Mouse (Mus musculus) E14TG2a.4 (cell line): Measurements from ENCODE around the gene Gfra1.

ENCODE experiments used
- H3K27me3 ChIP-seq: 2 replicates; pipeline ENCODE4 v1.6.1; 2014; ENCODE audit warnings: low read length, control low read depth; ENCODE audit not compliant: insufficient read depth
- H3K36me3 ChIP-seq: 2 replicates; pipeline ENCODE4 v1.6.1; 2014; ENCODE audit warnings: low read length, control low read depth; ENCODE audit not compliant: insufficient read depth
- H3K4me1 ChIP-seq: replicated peaks from 2 replicates; pipeline ENCODE4 v1.6.1; 2014; ENCODE audit warnings: low read depth, low read length, control low read depth
- H3K4me3 ChIP-seq: replicated peaks from 2 replicates; pipeline ENCODE4 v1.5.1; 2014; ENCODE audit warnings: mild to moderate bottlenecking, low read length
- H3K9me3 ChIP-seq: 2 replicates; pipeline ENCODE4 v1.6.1; 2014; ENCODE audit warnings: low read length, control low read depth
- CTCF ChIP-seq: conservative IDR thresholded peaks from 2 replicates; pipeline ENCODE4 v1.5.1; 2014; ENCODE audit warnings: low read length
- NANOG ChIP-seq: IDR thresholded peaks from 2 replicates; pipeline ENCODE4 v1.6.1; 2014; ENCODE audit warnings: borderline replicate concordance, low read length, mixed read lengths
- POU5F1 ChIP-seq: IDR thresholded peaks from 2 replicates; pipeline ENCODE4 v1.6.1; 2014; ENCODE audit warnings: low read length, borderline replicate concordance

Gfra1 gene

GRCm38 (mm10) chr19:58432840-58433239 is 22.9 kb downstream of the Gfra1 start:
- H3K4me1 ChIP-seq, result peaks cover 28% of the 10 kb centered on the region
- TF ChIP-seq NANOG (no peak), POU5F1 (no peak), CTCF (no peak)
- no peaks in the 10 kb centered on the region for H3K27me3 ChIP-seq
- no peaks in the 10 kb centered on the region for H3K36me3 ChIP-seq
- no peaks in the 10 kb centered on the region for H3K9me3 ChIP-seq
- no peak overlapping the region for H3K4me3 ChIP-seq

GRCm38 (mm10) chr19:58428546-58428945 is 27.2 kb downstream of the Gfra1 start:
- H3K4me1 ChIP-seq, result peaks cover 7% of the 10 kb centered on the region; the same call in 1 of the 2 replicates
- no peaks in the 10 kb centered on the region for H3K27me3 ChIP-seq
- TF ChIP-seq NANOG (no peak), CTCF (no peak), POU5F1 (no peak)
- H3K4me3 ChIP-seq, result no peak overlapping the region
- no peaks in the 10 kb centered on the region for H3K9me3 ChIP-seq
- no peaks in the 10 kb centered on the region for H3K36me3 ChIP-seq

- TF ChIP-seq CTCF (no peak), POU5F1 (no peak)
- 0 out of 2 replicates have a peak, but pooled peaks cover 4% of the 10 kb centered on the region for H3K9me3 ChIP-seq
- H3K27me3 ChIP-seq, result no peaks in the 10 kb centered on the region
- H3K4me1 ChIP-seq, result peaks cover 7% of the 10 kb centered on the region; the same call in 1 of the 2 replicates
- H3K36me3 ChIP-seq, result no peaks in the 10 kb centered on the region
- H3K4me3 ChIP-seq, result no peak overlapping the region
Observed at GRCm38 (mm10) chr19:58427348-58427747, 28.4 kb downstream of the Gfra1 start.

- Histone ChIP-seq H3K4me3 (no peak overlapping the region), H3K27me3 (no peaks in the 10 kb centered on the region), H3K4me1 (no peaks in the 10 kb centered on the region), H3K9me3 (peaks cover 10% of the 10 kb centered on the region; the same call in 1 of the 2 replicates), H3K36me3 (no peaks in the 10 kb centered on the region)
- TF ChIP-seq NANOG, result no peak
- TF ChIP-seq CTCF, result no peak
- no peak for TF ChIP-seq POU5F1
Observed at GRCm38 (mm10) chr19:58424928-58425327, 30.8 kb downstream of the Gfra1 start.

GRCm38 (mm10) chr19:58424179-58424578 is 31.5 kb downstream of the Gfra1 start:
- no peaks in the 10 kb centered on the region for H3K27me3 ChIP-seq
- no peak for TF ChIP-seq NANOG
- no peak for TF ChIP-seq CTCF
- no peak for TF ChIP-seq POU5F1

GRCm38 (mm10) chr19:58422916-58423493 is 32.7 kb downstream of the Gfra1 start:
- no peaks in the 10 kb centered on the region for H3K4me1 ChIP-seq
- peaks cover 10% of the 10 kb centered on the region; the same call in 1 of the 2 replicates for H3K9me3 ChIP-seq
- no peaks in the 10 kb centered on the region for H3K27me3 ChIP-seq
- TF ChIP-seq NANOG (no peak), POU5F1 (no peak), CTCF (no peak)
- no peak overlapping the region for H3K4me3 ChIP-seq
- H3K36me3 ChIP-seq, result no peaks in the 10 kb centered on the region

More at GRCm38 (mm10) chr19:58424179-58424578, 31.5 kb downstream of the Gfra1 start:
- H3K36me3 ChIP-seq, result no peaks in the 10 kb centered on the region
- H3K4me3 ChIP-seq, result no peak overlapping the region
- H3K4me1 ChIP-seq, result no peaks in the 10 kb centered on the region
- peaks cover 10% of the 10 kb centered on the region; the same call in 1 of the 2 replicates for H3K9me3 ChIP-seq

- TF ChIP-seq NANOG, result no peak
- no peak for TF ChIP-seq POU5F1
- TF ChIP-seq CTCF, result no peak
- Histone ChIP-seq H3K4me1 (no peaks in the 10 kb centered on the region), H3K36me3 (no peaks in the 10 kb centered on the region), H3K4me3 (no peak overlapping the region), H3K27me3 (no peaks in the 10 kb centered on the region), H3K9me3 (peaks cover 10% of the 10 kb centered on the region; the same call in 1 of the 2 replicates)
Observed at GRCm38 (mm10) chr19:58419685-58420084, 36.0 kb downstream of the Gfra1 start.

- Histone ChIP-seq H3K9me3 (peaks cover 10% of the 10 kb centered on the region; the same call in 1 of the 2 replicates), H3K4me1 (no peaks in the 10 kb centered on the region), H3K4me3 (no peak overlapping the region), H3K36me3 (no peaks in the 10 kb centered on the region), H3K27me3 (no peaks in the 10 kb centered on the region)
- TF ChIP-seq CTCF, result no peak
- no peak for TF ChIP-seq NANOG
- TF ChIP-seq POU5F1, result no peak
Observed at GRCm38 (mm10) chr19:58419278-58419677, 36.4 kb downstream of the Gfra1 start.

- Histone ChIP-seq H3K27me3 (no peaks in the 10 kb centered on the region), H3K9me3 (no peaks in the 10 kb centered on the region), H3K4me1 (no peaks in the 10 kb centered on the region), H3K4me3 (no peak overlapping the region), H3K36me3 (no peaks in the 10 kb centered on the region)
- TF ChIP-seq POU5F1 (no peak), CTCF (no peak), NANOG (no peak)
Observed at GRCm38 (mm10) chr19:58415173-58415572, 40.5 kb downstream of the Gfra1 start.
